Mouse (Mus musculus) heart, adult 2 months (tissue): ENCODE results near the gene Hist1h2be.

Experiments used
- CTCF ChIP-seq: fragments of 200-600 bp; IDR thresholded peaks from 2 replicates; pipeline ENCODE4 v1.8.1; 2022; ENCODE audit warnings: antibody characterized with exemption, mild to moderate bottlenecking, moderate library complexity
- POLR2A ChIP-seq: fragments of 200-500 bp; IDR thresholded peaks from 2 replicates; pipeline ENCODE4 v1.6.1; 2011; ENCODE audit warnings: mild to moderate bottlenecking, low read depth, low read length, control low read depth; ENCODE audit not compliant: insufficient read depth

- TF ChIP-seq POLR2A = no peak
- TF ChIP-seq CTCF = no peak
These were observed 68.0 kb downstream of the Hist1h2be start, which contains the start of gene Hist1h1d for GRCm38 (mm10) chr13:23552962-23553361.
